Mouse (Mus musculus) heart, adult 2 months (tissue): ENCODE results near the gene Lce1h. TPM values are rescaled to one million over a fixed set of nuclear protein-coding genes. Genes with fewer than 3 reads are reported as not detected.

Experiments
- DNase-seq, 2 experiments: peaks; one replicate each; pipeline ENCODE4 v3.0.0; 2021
- H3K27ac ChIP-seq: fragments of 200-600 bp; 2 replicates; pipeline ENCODE4 v1.8.1; 2022
- H3K27me3 ChIP-seq: fragments of 200-500 bp; 2 replicates; pipeline ENCODE4 v1.6.1; 2012; ENCODE audit warnings: mild to moderate bottlenecking, low read length, inconsistent platforms, mixed read lengths; ENCODE audit not compliant: control insufficient read depth, insufficient read depth
- H3K36me3 ChIP-seq: fragments of 200-500 bp; 2 replicates; pipeline ENCODE4 v1.6.1; 2012; ENCODE audit warnings: low read length, inconsistent platforms; ENCODE audit not compliant: control insufficient read depth, insufficient read depth
- H3K4me1 ChIP-seq: fragments of 200-500 bp; 2 replicates; pipeline ENCODE4 v1.6.1; 2011; ENCODE audit warnings: low read length; ENCODE audit not compliant: control insufficient read depth, insufficient read depth
- H3K4me3 ChIP-seq: fragments of 200-600 bp; 2 replicates; pipeline ENCODE4 v1.8.1; 2022
- H3K79me2 ChIP-seq: fragments of 200-500 bp; replicated peaks from 2 replicates; pipeline ENCODE4 v1.6.1; 2012; ENCODE audit warnings: mild to moderate bottlenecking, inconsistent platforms, low read length, moderate library complexity, mixed read lengths; ENCODE audit not compliant: control insufficient read depth, insufficient read depth
- H3K9ac ChIP-seq: fragments of 200-500 bp; 2 replicates; pipeline ENCODE4 v1.6.1; 2012; ENCODE audit warnings: low read depth, mild to moderate bottlenecking, control low read depth, inconsistent platforms, low read length, mixed read lengths
- CTCF ChIP-seq: fragments of 200-600 bp; IDR thresholded peaks from 2 replicates; pipeline ENCODE4 v1.8.1; 2022; ENCODE audit warnings: antibody characterized with exemption, mild to moderate bottlenecking, moderate library complexity
- EP300 ChIP-seq: fragments of 200-500 bp; IDR thresholded peaks from 2 replicates; pipeline ENCODE4 v1.6.1; 2011; ENCODE audit warnings: low read depth, low read length, control low read depth; ENCODE audit not compliant: insufficient read depth
- POLR2A ChIP-seq: fragments of 200-500 bp; IDR thresholded peaks from 2 replicates; pipeline ENCODE4 v1.6.1; 2011; ENCODE audit warnings: mild to moderate bottlenecking, low read depth, low read length, control low read depth; ENCODE audit not compliant: insufficient read depth
- WGBS: fragments of 180-500 bp; shearing (Covaris S2); methylation state at CpG from one replicate; pipeline ENCODE4 v1.1.7; 2018; 5-methylcytosine and 5-hydroxymethylcytosine counted together
- intact Hi-C: fragments of 180-260 bp; cut with DNase I; formaldehyde crosslinking; loops from one replicate; pipeline ENCODE4 v1.15.1; 2025
- long read RNA-seq: library from polyadenylated mRNA; stranded (forward); transcript quantifications from one replicate; pipeline ENCODE4 v2.0.0, GENCODE M21; 2021
- polyA plus RNA-seq: library from polyadenylated mRNA; depleted of rRNA; stranded (reverse); fragments of >200 nt; gene quantifications from 2 replicates; pipeline ENCODE4 v1.2.3, GENCODE M21; 2012; rRNA removed
- total RNA-seq, 2 experiments: library from RNA; stranded (reverse); gene quantifications; 2 replicates each; pipeline ENCODE4 v1.2.3; 2021

Lce1h gene
- total RNA-seq (not detected), polyA plus RNA-seq (not detected in 2 replicates)
- long read RNA-seq = 0 reads

- no peak for TF ChIP-seq CTCF
- TF ChIP-seq POLR2A = no peak
- no peak for TF ChIP-seq EP300
- 87% methylated on average over 1 of the region's 1 CpGs for WGBS
Measured at GRCm38 (mm10) chr3:92764965-92765364, at the start of gene Lce1h. Gene Lce1h (minus strand): TSS chr3:92765065.

GRCm38 (mm10) chr3:92807791-92808190 is 42.9 kb upstream of the Lce1h start, which contains the start of gene Lce1k:
Gene Lce1k (minus strand): TSS chr3:92807891.
- Histone ChIP-seq H3K27me3 (no peaks in the 10 kb centered on the region), H3K4me3 (no peak within 1 kb of the TSS), H3K4me1 (no peaks in the 10 kb centered on the region), H3K9ac (no peak within 1 kb of the TSS), H3K79me2 (no peaks in the 10 kb centered on the region), H3K27ac (no peak within 1 kb of the TSS), H3K36me3 (no peaks in the 10 kb centered on the region)
- no peak for DNase-seq
- no peak for TF ChIP-seq EP300
- no peak for TF ChIP-seq POLR2A
- TF ChIP-seq CTCF = no peak
- intact Hi-C loops = no loop called here

More at GRCm38 (mm10) chr3:92764965-92765364, at the start of gene Lce1h:
- H3K79me2 ChIP-seq = no peaks in the 10 kb centered on the region
- no peaks in the 10 kb centered on the region for H3K4me1 ChIP-seq
- no peaks in the 10 kb centered on the region for H3K36me3 ChIP-seq
- H3K27me3 ChIP-seq = no peaks in the 10 kb centered on the region
- H3K9ac ChIP-seq = no peak within 1 kb of the TSS
- no peak within 1 kb of the TSS for H3K4me3 ChIP-seq
- intact Hi-C loops = no loop called here
- DNase-seq = no peak
- H3K27ac ChIP-seq = no peak within 1 kb of the TSS

- no peaks in the 10 kb centered on the region for H3K79me2 ChIP-seq
- intact Hi-C loops = no loop called here
- no peaks in the 10 kb centered on the region for H3K36me3 ChIP-seq
- WGBS = 88% methylated on average over 1 of the region's 1 CpGs
- H3K4me1 ChIP-seq = no peaks in the 10 kb centered on the region
- H3K27me3 ChIP-seq = no peaks in the 10 kb centered on the region
- no peak for DNase-seq
- H3K4me3 ChIP-seq = no peak within 1 kb of the TSS
- H3K27ac ChIP-seq = no peak within 1 kb of the TSS
- no peak for TF ChIP-seq POLR2A
- no peak for TF ChIP-seq CTCF
- H3K9ac ChIP-seq = no peak within 1 kb of the TSS
Measured at GRCm38 (mm10) chr3:92790414-92790813, 25.5 kb upstream of the Lce1h start, which contains the start of gene Lce1j. Gene Lce1j (minus strand): TSS chr3:92790514.

GRCm38 (mm10) chr3:92778799-92779198 is 13.9 kb upstream of the Lce1h start, which contains the start of gene Lce1i:
Gene Lce1i (minus strand): TSS chr3:92778899.
- H3K79me2 ChIP-seq = no peaks in the 10 kb centered on the region
- H3K36me3 ChIP-seq = no peaks in the 10 kb centered on the region
- H3K4me3 ChIP-seq = no peak within 1 kb of the TSS
- H3K27me3 ChIP-seq = no peaks in the 10 kb centered on the region
- WGBS = 47% methylated on average over 1 of the region's 1 CpGs
- intact Hi-C loops = no loop called here
- no peaks in the 10 kb centered on the region for H3K4me1 ChIP-seq
- no peak for TF ChIP-seq POLR2A
- TF ChIP-seq EP300 = no peak
- no peak for TF ChIP-seq CTCF
- DNase-seq = no peak
- no peak within 1 kb of the TSS for H3K27ac ChIP-seq
- no peak within 1 kb of the TSS for H3K9ac ChIP-seq

GRCm38 (mm10) chr3:92771573-92771972 is 6.7 kb upstream of the Lce1h start:
- H3K36me3 ChIP-seq = no peaks in the 10 kb centered on the region
- H3K79me2 ChIP-seq = no peaks in the 10 kb centered on the region
- no peak overlapping the region for H3K9ac ChIP-seq
- no peaks in the 10 kb centered on the region for H3K27me3 ChIP-seq
- no peak overlapping the region for H3K27ac ChIP-seq
- intact Hi-C loops = no loop called here
- no peaks in the 10 kb centered on the region for H3K4me1 ChIP-seq
- peak; percentile 53 for TF ChIP-seq CTCF
- TF ChIP-seq POLR2A = no peak
- no peak overlapping the region for H3K4me3 ChIP-seq
- no peak for DNase-seq
- 17% methylated on average over 3 of the region's 3 CpGs for WGBS

GRCm38 (mm10) chr3:92753197-92753596 is 11.7 kb downstream of the Lce1h start:
- TF ChIP-seq CTCF (no peak), POLR2A (no peak), EP300 (no peak)
- H3K9ac ChIP-seq = no peak overlapping the region
- H3K4me3 ChIP-seq = no peak overlapping the region
- intact Hi-C loops = no loop called here
- no peaks in the 10 kb centered on the region for H3K4me1 ChIP-seq
- DNase-seq = no peak
- no peaks in the 10 kb centered on the region for H3K36me3 ChIP-seq
- WGBS = 35% methylated on average over 3 of the region's 3 CpGs
- H3K27me3 ChIP-seq = no peaks in the 10 kb centered on the region
- no peak overlapping the region for H3K27ac ChIP-seq
- no peaks in the 10 kb centered on the region for H3K79me2 ChIP-seq
